Mouse (Mus musculus): ENCODE results near the gene Gbx1. TPM values are rescaled to one million over a fixed set of nuclear protein-coding genes. Genes with fewer than 3 reads are reported as not detected.

Gbx1 gene
- total RNA-seq, 2 experiments from 2014 or later, result 0.40 TPM; not detected in 1

DNA sequence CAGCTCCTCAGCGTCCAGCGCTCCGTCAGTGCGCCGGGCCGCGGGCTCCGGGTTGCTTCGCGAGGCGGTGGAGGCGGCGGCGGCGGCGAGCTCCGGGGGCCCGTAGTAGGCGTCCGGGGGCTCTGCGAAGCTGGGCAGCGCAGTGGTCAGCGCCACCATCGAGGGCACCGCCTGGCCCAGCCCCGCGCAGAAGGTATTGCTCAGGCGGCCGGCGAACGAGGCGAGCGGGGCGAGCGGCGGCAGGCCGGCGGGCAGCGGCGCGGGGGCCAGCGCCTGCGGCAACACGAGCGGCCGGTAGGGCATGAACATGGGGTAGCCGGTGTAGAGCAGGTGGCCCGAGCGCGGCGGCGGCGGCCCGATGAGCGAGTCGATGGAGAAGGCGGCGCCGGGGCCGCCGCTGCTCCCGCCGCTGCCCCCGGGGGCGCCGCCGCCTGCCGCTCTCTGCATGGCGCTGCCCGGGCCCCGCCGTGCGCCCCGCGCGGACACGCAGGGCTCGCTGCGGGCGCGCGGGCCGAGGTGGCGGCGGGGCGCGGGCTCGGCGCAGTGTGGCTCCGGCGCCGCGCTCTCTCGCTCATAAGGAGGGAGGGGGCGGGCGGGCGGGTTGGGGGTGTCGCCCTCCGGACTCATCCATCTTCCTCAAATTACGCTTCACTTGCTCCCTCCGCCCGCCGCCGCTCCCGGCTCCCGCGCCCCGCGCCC is 663 bp downstream of the Gbx1 start:
- intact Hi-C loops (cut with DNase I), result loop anchor here (10.0 kb wide), 1 partner anchor 262 kb away; no protein-coding TSS in a partner anchor
- no peak for DNase-seq (ENCODE audit: low spot score in 2 of 2)

DNA sequence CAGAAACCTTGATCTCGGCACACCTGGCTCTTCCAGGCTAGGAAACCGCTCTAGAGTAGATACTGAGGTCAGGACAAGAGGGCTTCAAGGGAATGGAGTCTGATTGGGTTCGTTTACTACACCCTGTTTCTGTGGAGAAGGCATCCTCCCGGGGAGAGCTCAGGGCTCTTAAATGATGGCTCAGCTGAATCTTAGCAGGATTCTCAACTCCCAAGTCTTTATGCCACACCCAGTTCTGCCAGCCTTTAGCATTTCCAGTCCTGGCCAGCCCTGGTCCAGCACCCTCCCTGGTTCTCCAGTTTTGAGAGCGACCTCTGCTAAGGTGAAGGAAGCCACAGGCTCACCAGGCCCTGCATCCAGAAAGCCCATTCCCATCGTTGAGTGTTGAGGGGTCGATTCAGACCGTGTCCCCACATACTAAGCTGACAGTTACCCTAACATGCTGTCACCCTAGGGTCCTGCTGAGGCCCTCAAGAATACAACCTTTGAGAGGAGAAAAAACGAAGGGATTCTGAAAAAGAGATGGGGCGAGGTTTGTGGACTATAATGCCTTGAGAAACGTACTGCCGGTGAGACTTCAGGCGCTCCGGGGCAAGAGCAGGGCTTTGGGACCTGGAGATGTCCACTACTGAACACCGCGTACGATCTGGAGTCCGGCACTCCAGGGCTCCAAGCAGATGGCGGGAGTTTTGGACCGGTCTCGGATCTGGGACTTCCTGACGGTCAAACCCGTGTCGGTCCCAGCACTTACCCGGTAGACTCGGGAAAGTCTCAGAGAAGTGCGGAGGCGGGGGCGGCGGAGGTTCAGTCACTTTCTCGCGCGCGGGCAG is 1.4 kb downstream of the Gbx1 start:
- no peak for DNase-seq (ENCODE audit: low spot score in 2 of 2)
- intact Hi-C loops (cut with DNase I), result loop anchor here (10.0 kb wide), 1 partner anchor 261 kb away; no protein-coding TSS in a partner anchor

GRCm38 (mm10) chr5:24524522-24524921 is 2.5 kb downstream of the Gbx1 start:
- DNase-seq (ENCODE audit: low spot score in 2 of 2), result no peak
- intact Hi-C loops (cut with DNase I), result loop anchor here (10.0 kb wide), 1 partner anchor 260 kb away; no protein-coding TSS in a partner anchor

- intact Hi-C loops (cut with DNase I), result loop anchor here (10.0 kb wide), 1 partner anchor 259 kb away; no protein-coding TSS in a partner anchor
- no peak for DNase-seq (ENCODE audit: low spot score in 2 of 2)
Measured at GRCm38 (mm10) chr5:24523806-24524205, 3.2 kb downstream of the Gbx1 start.

DNA sequence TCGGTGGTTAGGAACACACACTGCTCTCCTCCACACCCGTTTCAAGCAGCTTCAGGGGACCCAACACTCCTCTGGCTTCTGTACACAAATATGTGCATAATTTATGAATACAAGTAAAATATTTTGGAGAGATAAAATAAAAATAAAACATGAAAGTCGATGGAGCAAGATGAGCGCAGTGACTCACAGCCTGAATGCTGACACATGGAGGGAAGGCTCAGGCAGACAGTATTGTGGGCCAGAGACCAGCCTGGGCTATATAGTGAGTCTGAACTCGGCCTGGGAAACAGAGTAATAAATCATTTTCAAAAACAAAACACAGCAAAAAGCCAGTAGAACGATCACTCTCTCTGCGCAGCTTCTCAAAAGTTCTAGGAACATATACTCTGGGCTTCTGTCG is 5.6 kb downstream of the Gbx1 start:
- intact Hi-C loops (cut with DNase I), result loop anchor here (10.0 kb wide), 1 partner anchor 257 kb away; no protein-coding TSS in a partner anchor

GRCm38 (mm10) chr5:24512271-24512670 is 14.7 kb downstream of the Gbx1 start:
- no peak for DNase-seq (ENCODE audit: low spot score in 2 of 2)
- intact Hi-C loops (cut with DNase I), result no loop called here

More for the DNA sequence above, 5.6 kb downstream of the Gbx1 start:
- DNase-seq (ENCODE audit: low spot score in 2 of 2), result no peak

GRCm38 (mm10) chr5:24510635-24511034 is 16.4 kb downstream of the Gbx1 start:
- intact Hi-C loops (cut with DNase I), result no loop called here
- DNase-seq (ENCODE audit: low spot score in 2 of 2), result peak in 1 of 2 experiments; percentile 51

- DNase-seq (ENCODE audit: low spot score in 2 of 2), result no peak
- intact Hi-C loops (cut with DNase I), result no loop called here
Measured at GRCm38 (mm10) chr5:24508406-24508805, 18.6 kb downstream of the Gbx1 start.

DNA sequence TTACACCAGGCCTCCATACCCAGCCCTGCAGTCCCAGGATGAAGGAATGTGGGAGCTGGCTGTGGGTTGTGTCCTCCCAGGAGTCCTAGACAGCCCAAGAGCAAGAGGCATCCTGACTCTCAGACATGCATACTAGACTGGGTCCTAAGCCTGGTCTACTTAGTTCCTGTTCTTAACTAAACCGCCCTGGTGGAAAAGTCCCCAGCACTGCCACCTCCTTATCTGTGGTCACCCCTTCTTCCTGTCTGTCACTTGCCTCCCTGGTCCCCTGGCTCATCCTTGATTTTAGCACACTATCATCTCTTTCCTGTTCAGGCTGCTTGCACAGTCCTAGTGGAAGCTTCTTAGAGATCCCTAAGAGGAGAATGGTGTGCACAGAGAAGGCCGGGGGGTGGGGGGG is 21.5 kb downstream of the Gbx1 start:
- intact Hi-C loops (cut with DNase I), result no loop called here
- no peak for DNase-seq (ENCODE audit: low spot score in 2 of 2)

- no peak for DNase-seq (ENCODE audit: low spot score in 2 of 2)
- intact Hi-C loops (cut with DNase I), result no loop called here
Measured at GRCm38 (mm10) chr5:24502786-24503185, 24.2 kb downstream of the Gbx1 start.

DNA sequence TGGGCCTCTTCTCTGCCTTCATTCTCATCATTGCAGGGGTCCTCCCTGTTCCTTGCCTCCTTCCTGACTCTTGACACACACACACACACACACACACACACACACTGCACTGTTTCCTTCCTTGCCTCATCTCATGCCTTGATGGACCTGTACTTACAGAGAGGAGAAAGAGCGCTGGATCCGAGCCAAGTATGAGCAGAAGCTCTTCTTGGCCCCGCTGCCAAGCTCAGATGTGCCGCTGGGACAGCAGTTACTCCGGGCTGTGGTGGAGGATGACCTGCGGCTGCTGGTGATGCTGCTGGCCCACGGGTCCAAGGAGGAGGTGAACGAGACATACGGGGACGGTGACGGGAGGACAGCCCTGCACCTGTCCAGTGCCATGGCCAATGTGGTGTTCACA is 26.2 kb downstream of the Gbx1 start:
- intact Hi-C loops (cut with DNase I), result no loop called here
- DNase-seq (ENCODE audit: low spot score in 2 of 2), result no peak

DNA sequence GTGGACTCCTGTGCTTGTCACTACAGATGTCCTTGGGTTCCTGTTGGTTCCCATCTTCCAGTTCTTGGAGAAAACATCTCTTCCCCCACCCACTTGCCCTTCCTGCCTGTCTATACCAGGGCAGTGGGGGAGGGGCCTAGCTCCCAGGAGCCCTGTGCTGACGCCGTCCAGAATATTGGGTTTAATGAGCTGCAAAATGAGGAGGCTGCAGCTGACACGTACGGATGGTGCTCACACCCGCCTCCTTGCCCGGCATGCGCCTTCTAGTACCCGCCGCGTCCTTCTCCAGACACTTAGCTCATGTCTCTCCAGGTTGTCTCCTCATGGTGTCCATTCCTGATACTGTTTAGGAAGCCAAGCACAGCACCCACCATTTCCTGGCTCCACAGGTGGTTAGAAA is 27.9 kb downstream of the Gbx1 start:
- no peak for DNase-seq (ENCODE audit: low spot score in 2 of 2)

GRCm38 (mm10) chr5:24497526-24497925 is 29.5 kb downstream of the Gbx1 start:
- no peak for DNase-seq (ENCODE audit: low spot score in 2 of 2)
- intact Hi-C loops (cut with DNase I), result no loop called here

More for the DNA sequence above, 27.9 kb downstream of the Gbx1 start:
- intact Hi-C loops (cut with DNase I), result no loop called here

- intact Hi-C loops (cut with DNase I), result no loop called here
- peak in 1 of 2 experiments; percentile 57 for DNase-seq (ENCODE audit: low spot score in 2 of 2)
Measured at GRCm38 (mm10) chr5:24496756-24497155, 30.2 kb downstream of the Gbx1 start.

DNA sequence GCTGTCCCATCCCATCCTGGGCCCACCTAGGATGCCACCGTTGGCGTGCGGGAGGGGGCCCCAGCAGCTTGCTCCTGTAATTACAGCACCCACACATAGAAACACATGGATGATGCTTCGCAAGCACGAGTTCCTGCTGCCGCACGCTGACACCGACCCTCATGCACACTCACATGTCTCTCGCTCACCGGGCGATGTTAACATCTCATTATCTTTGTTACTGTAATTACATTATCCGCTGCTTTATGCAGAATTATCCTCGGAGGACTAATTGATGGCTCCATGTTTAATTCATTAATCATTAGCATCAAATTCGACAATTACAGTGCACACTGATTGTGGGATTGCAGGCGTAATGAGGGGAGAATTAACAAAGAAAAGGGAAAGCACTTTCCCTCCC is 32.0 kb downstream of the Gbx1 start:
- DNase-seq (ENCODE audit: low spot score in 2 of 2), result no peak
- intact Hi-C loops (cut with DNase I), result no loop called here

DNA sequence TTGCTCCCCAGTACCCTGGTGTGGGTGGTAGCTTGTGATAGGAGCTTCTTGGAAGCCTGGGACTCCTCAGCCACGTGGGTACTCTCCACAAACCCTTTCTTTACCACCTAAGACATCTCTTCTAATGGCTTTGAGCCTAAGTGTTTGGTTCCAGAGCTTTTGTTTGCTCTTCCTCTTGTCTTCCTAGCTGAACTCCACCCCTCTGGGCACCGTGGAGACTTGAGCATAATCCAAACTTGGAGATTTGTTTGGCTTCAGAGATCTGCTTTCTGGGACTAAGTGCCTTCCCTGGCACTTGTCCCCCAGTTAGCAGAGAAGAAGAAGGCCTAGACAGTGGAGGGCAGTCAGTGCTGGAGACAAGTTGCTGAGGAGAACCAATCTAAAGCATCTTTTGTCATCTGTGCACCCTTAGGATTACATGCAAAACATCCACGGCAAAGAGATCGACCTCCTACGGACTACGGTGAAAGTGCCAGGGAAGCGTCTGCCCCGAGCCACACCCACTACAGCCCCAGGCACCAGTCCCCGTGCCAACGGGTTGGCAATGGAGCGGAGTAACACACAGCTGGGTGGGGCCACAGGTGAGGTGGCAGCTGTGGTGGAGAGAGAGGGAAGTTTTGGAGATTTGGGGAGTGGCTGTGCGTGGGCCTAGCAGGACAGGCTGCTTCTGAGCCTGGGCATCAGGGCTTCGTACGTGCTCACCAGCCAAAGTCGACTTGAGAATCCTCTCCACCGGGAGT is 34.3 kb downstream of the Gbx1 start:
- DNase-seq (ENCODE audit: low spot score in 2 of 2), result no peak
- intact Hi-C loops (cut with DNase I), result no loop called here

DNA sequence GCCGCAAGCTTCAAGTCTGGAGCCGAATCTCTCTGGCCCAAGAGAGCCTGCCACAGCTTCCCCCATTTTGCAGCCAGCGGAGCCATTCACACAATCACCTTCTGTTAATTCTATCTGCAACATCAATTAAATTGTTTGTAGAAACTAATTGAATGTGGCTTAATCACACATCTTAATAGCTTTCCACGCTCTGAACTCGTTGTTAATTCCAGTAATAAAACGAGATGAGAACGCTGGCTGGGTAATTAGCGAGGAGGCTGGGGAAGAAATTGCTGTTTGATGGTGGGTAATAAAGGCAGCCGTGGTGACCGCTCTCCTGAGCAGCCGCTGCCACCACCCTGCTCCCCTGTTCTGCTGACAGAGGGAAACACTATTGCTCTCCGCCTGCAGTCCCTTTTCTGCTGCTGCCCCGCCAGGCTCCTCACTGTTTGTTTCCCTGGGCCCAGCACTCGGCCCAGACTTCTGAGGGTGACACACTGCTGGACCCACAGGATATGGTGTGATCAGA is 36.5 kb downstream of the Gbx1 start:
- intact Hi-C loops (cut with DNase I), result no loop called here
- DNase-seq (ENCODE audit: low spot score in 2 of 2), result no peak

GRCm38 (mm10) chr5:24486738-24487137 is 40.3 kb downstream of the Gbx1 start:
- DNase-seq (ENCODE audit: low spot score in 2 of 2), result no peak
- intact Hi-C loops (cut with DNase I), result no loop called here

DNA sequence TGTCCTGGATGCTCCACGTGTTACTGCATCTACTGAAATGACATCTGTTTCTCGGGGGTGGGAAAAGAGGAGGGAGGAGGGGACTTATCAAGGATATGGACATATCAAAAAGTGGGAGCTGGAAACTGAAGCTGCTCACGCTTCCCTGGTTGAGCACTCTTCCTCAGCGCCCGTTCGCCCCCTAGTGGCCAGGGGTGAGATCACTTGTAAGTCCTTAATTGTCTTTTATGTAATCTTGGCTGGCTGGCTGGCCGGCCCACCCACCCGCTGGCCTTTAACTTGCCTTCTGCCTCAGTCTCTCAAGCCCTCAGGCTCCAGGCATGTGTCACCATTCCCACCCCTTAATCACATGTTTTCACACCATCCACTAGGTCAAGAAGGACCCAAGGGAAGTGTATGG is 40.9 kb downstream of the Gbx1 start:
- peak; percentile 88 to 92 for DNase-seq (ENCODE audit: low spot score in 2 of 2)
- intact Hi-C loops (cut with DNase I), result no loop called here

DNA sequence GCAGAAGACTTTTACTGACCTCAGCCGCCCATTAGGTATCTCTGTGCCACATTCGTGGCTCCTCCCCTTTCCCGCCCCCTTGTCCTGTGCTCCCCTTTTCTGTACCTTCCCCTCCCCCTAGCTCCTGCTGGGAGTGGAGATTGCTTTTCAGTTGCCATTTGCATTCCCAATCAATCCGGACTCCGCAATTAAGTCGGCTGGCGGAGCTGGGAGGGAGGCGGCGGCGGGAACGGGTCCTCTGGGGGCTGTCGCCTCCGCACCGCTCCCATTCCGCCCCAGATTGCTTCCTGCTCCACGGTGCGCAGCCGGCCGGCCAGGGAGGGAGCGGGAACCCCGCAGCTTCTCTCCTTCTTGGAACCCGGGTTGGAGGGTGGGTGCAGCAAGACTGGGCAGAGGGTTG is 42.0 kb downstream of the Gbx1 start:
- intact Hi-C loops (cut with DNase I), result loop anchor here (5.0 kb wide), 1 partner anchor 112 kb away; no protein-coding TSS in a partner anchor
- no peak for DNase-seq (ENCODE audit: low spot score in 2 of 2)
